Mouse (Mus musculus): Measurements from ENCODE around the gene Shisa3. TPM values are rescaled to one million over a fixed set of nuclear protein-coding genes. Genes with fewer than 3 reads are reported as not detected.
A peak's percentile ranks its signal among the peaks of the same experiment; 100 is the strongest.

The Shisa3 gene
- polyA plus RNA-seq, 1 experiment from 2014 or later, result 1.1 TPM

- H3K27me3 ChIP-seq (replicated peaks; ENCODE audit: control insufficient read depth, insufficient read depth, low read length), result no peaks in the 10 kb centered on the region
- H3K27ac ChIP-seq (ENCODE audit: low read length), result no peak overlapping the region
- WGBS, result 78% methylated on average over 21 of the region's 21 CpGs
- no peaks in the 10 kb centered on the region for H3K4me1 ChIP-seq (replicated peaks; ENCODE audit: control insufficient read depth, insufficient read depth, low read length)
- H3K4me2 ChIP-seq (ENCODE audit: low read length), result no peak overlapping the region
- no peak for ATAC-seq
- no peaks in the 10 kb centered on the region for H3K36me3 ChIP-seq (ENCODE audit: control insufficient read depth, insufficient read depth)
- H3K4me3 ChIP-seq (replicated peaks; ENCODE audit: low read length), result no peak overlapping the region
- no peak overlapping the region for H3K9ac ChIP-seq (replicated peaks; ENCODE audit: low read depth, low read length)
- no peaks in the 10 kb centered on the region for H3K9me3 ChIP-seq (ENCODE audit: control insufficient read depth, low read length)
Measured at GRCm38 (mm10) chr5:67647568-67647967, 39.9 kb downstream of the Shisa3 start.

GRCm38 (mm10) chr5:67649156-67649555 lies 41.5 kb downstream of the Shisa3 start:
- no peaks in the 10 kb centered on the region for H3K9me3 ChIP-seq (ENCODE audit: control insufficient read depth, low read length)
- no peaks in the 10 kb centered on the region for H3K27me3 ChIP-seq (replicated peaks; ENCODE audit: control insufficient read depth, insufficient read depth, low read length)
- H3K4me1 ChIP-seq (replicated peaks; ENCODE audit: control insufficient read depth, insufficient read depth, low read length), result no peaks in the 10 kb centered on the region
- H3K4me3 ChIP-seq (replicated peaks; ENCODE audit: low read length), result no peak overlapping the region
- no peaks in the 10 kb centered on the region for H3K36me3 ChIP-seq (ENCODE audit: control insufficient read depth, insufficient read depth)
- no peak for ATAC-seq
- H3K4me2 ChIP-seq (ENCODE audit: low read length), result no peak overlapping the region
- no peak overlapping the region for H3K27ac ChIP-seq (ENCODE audit: low read length)
- WGBS, result 97% methylated on average over 4 of the region's 4 CpGs
- no peak overlapping the region for H3K9ac ChIP-seq (replicated peaks; ENCODE audit: low read depth, low read length)

GRCm38 (mm10) chr5:67650021-67650420 lies 42.3 kb downstream of the Shisa3 start:
- 90% methylated on average over 5 of the region's 5 CpGs for WGBS
- Histone ChIP-seq H3K4me3 (replicated peaks; ENCODE audit: low read length) (no peak overlapping the region), H3K4me1 (replicated peaks; ENCODE audit: control insufficient read depth, insufficient read depth, low read length) (no peaks in the 10 kb centered on the region), H3K9ac (replicated peaks; ENCODE audit: low read depth, low read length) (no peak overlapping the region), H3K27ac (ENCODE audit: low read length) (no peak overlapping the region), H3K27me3 (replicated peaks; ENCODE audit: control insufficient read depth, insufficient read depth, low read length) (no peaks in the 10 kb centered on the region), H3K9me3 (ENCODE audit: control insufficient read depth, low read length) (no peaks in the 10 kb centered on the region), H3K4me2 (ENCODE audit: low read length) (no peak overlapping the region), H3K36me3 (ENCODE audit: control insufficient read depth, insufficient read depth) (no peaks in the 10 kb centered on the region)
- ATAC-seq, result no peak

- peaks cover 4% of the 10 kb centered on the region; the same call in 1 of the 2 replicates for H3K4me1 ChIP-seq (replicated peaks; ENCODE audit: control insufficient read depth, insufficient read depth, low read length)
- no peaks in the 10 kb centered on the region for H3K27me3 ChIP-seq (replicated peaks; ENCODE audit: control insufficient read depth, insufficient read depth, low read length)
- no peak overlapping the region for H3K4me2 ChIP-seq (ENCODE audit: low read length)
- H3K36me3 ChIP-seq (ENCODE audit: control insufficient read depth, insufficient read depth), result no peaks in the 10 kb centered on the region
- H3K27ac ChIP-seq (ENCODE audit: low read length), result no peak overlapping the region
- no peak overlapping the region for H3K4me3 ChIP-seq (replicated peaks; ENCODE audit: low read length)
- WGBS, result 91% methylated on average over 4 of the region's 4 CpGs
- no peak overlapping the region for H3K9ac ChIP-seq (replicated peaks; ENCODE audit: low read depth, low read length)
- ATAC-seq, result no peak
- no peaks in the 10 kb centered on the region for H3K9me3 ChIP-seq (ENCODE audit: control insufficient read depth, low read length)
Measured at GRCm38 (mm10) chr5:67652468-67652867, 44.8 kb downstream of the Shisa3 start.

GRCm38 (mm10) chr5:67653543-67653942 lies 45.9 kb downstream of the Shisa3 start:
- 0 out of 2 replicates have a peak, but pooled peaks cover 2% of the 10 kb centered on the region for H3K36me3 ChIP-seq (ENCODE audit: control insufficient read depth, insufficient read depth)
- H3K4me3 ChIP-seq (replicated peaks; ENCODE audit: low read length), result no peak overlapping the region
- H3K9ac ChIP-seq (replicated peaks; ENCODE audit: low read depth, low read length), result no peak overlapping the region
- 93% methylated on average over 3 of the region's 3 CpGs for WGBS
- no peak overlapping the region for H3K4me2 ChIP-seq (ENCODE audit: low read length)
- H3K27me3 ChIP-seq (replicated peaks; ENCODE audit: control insufficient read depth, insufficient read depth, low read length), result no peaks in the 10 kb centered on the region
- H3K27ac ChIP-seq (ENCODE audit: low read length), result no peak overlapping the region
- ATAC-seq, result no peak
- no peaks in the 10 kb centered on the region for H3K9me3 ChIP-seq (ENCODE audit: control insufficient read depth, low read length)
- H3K4me1 ChIP-seq (replicated peaks; ENCODE audit: control insufficient read depth, insufficient read depth, low read length), result peaks cover 4% of the 10 kb centered on the region; the same call in 1 of the 2 replicates

GRCm38 (mm10) chr5:67654572-67654971 lies 46.9 kb downstream of the Shisa3 start:
- Histone ChIP-seq H3K9me3 (ENCODE audit: control insufficient read depth, low read length) (no peaks in the 10 kb centered on the region), H3K4me2 (ENCODE audit: low read length) (no peak overlapping the region), H3K27ac (ENCODE audit: low read length) (no peak overlapping the region), H3K4me3 (replicated peaks; ENCODE audit: low read length) (no peak overlapping the region), H3K4me1 (replicated peaks; ENCODE audit: control insufficient read depth, insufficient read depth, low read length) (peaks cover 4% of the 10 kb centered on the region; the same call in 1 of the 2 replicates), H3K27me3 (replicated peaks; ENCODE audit: control insufficient read depth, insufficient read depth, low read length) (no peaks in the 10 kb centered on the region), H3K36me3 (ENCODE audit: control insufficient read depth, insufficient read depth) (0 out of 2 replicates have a peak, but pooled peaks cover 2% of the 10 kb centered on the region), H3K9ac (replicated peaks; ENCODE audit: low read depth, low read length) (no peak overlapping the region)
- WGBS, result 68% methylated on average over 5 of the region's 5 CpGs
- no peak for ATAC-seq

- peaks cover 4% of the 10 kb centered on the region; the same call in 1 of the 2 replicates for H3K4me1 ChIP-seq (replicated peaks; ENCODE audit: control insufficient read depth, insufficient read depth, low read length)
- no peaks in the 10 kb centered on the region for H3K9me3 ChIP-seq (ENCODE audit: control insufficient read depth, low read length)
- WGBS, result 28% methylated on average over 14 of the region's 14 CpGs
- H3K9ac ChIP-seq (replicated peaks; ENCODE audit: low read depth, low read length), result no peak overlapping the region
- H3K4me3 ChIP-seq (replicated peaks; ENCODE audit: low read length), result no peak overlapping the region
- H3K4me2 ChIP-seq (ENCODE audit: low read length), result no peak overlapping the region
- no peaks in the 10 kb centered on the region for H3K27me3 ChIP-seq (replicated peaks; ENCODE audit: control insufficient read depth, insufficient read depth, low read length)
- H3K36me3 ChIP-seq (ENCODE audit: control insufficient read depth, insufficient read depth), result 0 out of 2 replicates have a peak, but pooled peaks cover 2% of the 10 kb centered on the region
- no peak overlapping the region for H3K27ac ChIP-seq (ENCODE audit: low read length)
- ATAC-seq, result 0 out of 2 replicates have a peak, but pooled peaks have one; percentile 18
Measured at GRCm38 (mm10) chr5:67655696-67656519, 48.2 kb downstream of the Shisa3 start.

- no peak overlapping the region for H3K9ac ChIP-seq (replicated peaks; ENCODE audit: low read depth, low read length)
- no peak overlapping the region for H3K4me2 ChIP-seq (ENCODE audit: low read length)
- no peak overlapping the region for H3K4me3 ChIP-seq (replicated peaks; ENCODE audit: low read length)
- 0 out of 2 replicates have a peak, but pooled peaks cover 2% of the 10 kb centered on the region for H3K36me3 ChIP-seq (ENCODE audit: control insufficient read depth, insufficient read depth)
- WGBS, result 12% methylated on average over 13 of the region's 13 CpGs
- no peaks in the 10 kb centered on the region for H3K27me3 ChIP-seq (replicated peaks; ENCODE audit: control insufficient read depth, insufficient read depth, low read length)
- ATAC-seq, result no peak
- H3K9me3 ChIP-seq (ENCODE audit: control insufficient read depth, low read length), result no peaks in the 10 kb centered on the region
- H3K27ac ChIP-seq (ENCODE audit: low read length), result no peak overlapping the region
- peaks cover 4% of the 10 kb centered on the region; the same call in 1 of the 2 replicates for H3K4me1 ChIP-seq (replicated peaks; ENCODE audit: control insufficient read depth, insufficient read depth, low read length)
Measured at GRCm38 (mm10) chr5:67656821-67657259, 49.2 kb downstream of the Shisa3 start.

- Histone ChIP-seq H3K4me3 (replicated peaks; ENCODE audit: low read length) (no peak overlapping the region), H3K4me2 (ENCODE audit: low read length) (no peak overlapping the region), H3K9ac (replicated peaks; ENCODE audit: low read depth, low read length) (no peak overlapping the region), H3K4me1 (replicated peaks; ENCODE audit: control insufficient read depth, insufficient read depth, low read length) (peaks cover 4% of the 10 kb centered on the region; the same call in 1 of the 2 replicates), H3K9me3 (ENCODE audit: control insufficient read depth, low read length) (no peaks in the 10 kb centered on the region), H3K27ac (ENCODE audit: low read length) (no peak overlapping the region), H3K27me3 (replicated peaks; ENCODE audit: control insufficient read depth, insufficient read depth, low read length) (no peaks in the 10 kb centered on the region), H3K36me3 (ENCODE audit: control insufficient read depth, insufficient read depth) (0 out of 2 replicates have a peak, but pooled peaks cover 2% of the 10 kb centered on the region)
- no peak for ATAC-seq
- WGBS, result 84% methylated on average over 9 of the region's 9 CpGs
Measured at GRCm38 (mm10) chr5:67659864-67660263, 52.2 kb downstream of the Shisa3 start.
